9 mouse cellular contexts compared by ENCODE assay signal in the genomic region with DNA sequence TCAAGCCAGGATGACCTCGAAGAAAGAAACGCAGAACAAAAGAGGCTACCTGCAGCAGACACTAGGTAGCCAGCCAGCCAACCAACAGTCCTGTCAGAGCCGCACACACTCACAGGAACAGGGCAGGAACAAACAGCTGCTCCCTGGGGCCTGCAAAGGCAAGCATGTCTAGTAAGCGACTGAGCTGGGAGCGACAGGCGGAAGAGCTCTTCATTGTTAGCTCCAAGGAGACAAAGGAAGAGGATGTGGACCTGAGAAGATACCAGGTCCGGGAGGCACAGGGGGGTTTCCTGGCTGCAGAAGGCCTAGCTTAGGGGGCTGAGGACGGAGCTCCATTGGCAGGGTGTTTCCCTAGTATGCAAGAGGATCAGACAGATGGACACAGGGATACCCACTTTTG. TPM values are rescaled to one million over a fixed set of nuclear protein-coding genes. Genes with fewer than 3 reads are reported as not detected.
DNase-seq lines count a peak whose midpoint lies in the region; ATAC-seq and TF ChIP-seq lines count a peak whose summit lies in the region.
"Had no signal": no experiment of that assay in that cellular context is flagged by ENCODE, and none has a peak within 500 bp of the region (broad histone marks: within the 10 kb centered on the region; RNA-seq: fewer than 3 reads in every experiment).

No protein-coding gene starts in this region.

- no peaks in the 10 kb centered on the region for H3K36me3 ChIP-seq in limb, embryonic 10.5 days
- H3K36me3 ChIP-seq in midbrain, postnatal 0 days (ENCODE audit: insufficient read depth, low read length), result no peaks in the 10 kb centered on the region

- 83% methylated on average over 8 of the region's 8 CpGs for WGBS in limb, embryonic 10.5 days
- whole genome bisulfite sequencing in midbrain, postnatal 0 days, result 45% methylated on average over 8 of the region's 8 CpGs

- no peak overlapping the region for H3K4me2 ChIP-seq in midbrain, postnatal 0 days (ENCODE audit: low read depth, low read length, poor library complexity, severe bottlenecking)

- intact Hi-C loops in heart, postnatal 14 days (cut with DNase I), result no loop called here

- no peak overlapping the region for H3K9ac ChIP-seq in midbrain, postnatal 0 days (replicated peaks; ENCODE audit: low read length, poor library complexity, severe bottlenecking)

- H3K4me3 ChIP-seq in limb, embryonic 10.5 days, result no peak overlapping the region
- H3K4me3 ChIP-seq in midbrain, postnatal 0 days (ENCODE audit: low read depth, low read length), result no peak overlapping the region

- 0 out of 2 replicates have a peak overlapping the region, but pooled peaks have one; percentile 53 for H3K27ac ChIP-seq in limb, embryonic 10.5 days
- H3K27ac ChIP-seq in midbrain, postnatal 0 days (ENCODE audit: low read depth, low read length), result no peak overlapping the region

- H3K27me3 ChIP-seq in limb, embryonic 10.5 days (ENCODE audit: low read depth, poor library complexity, severe bottlenecking), result no peaks in the 10 kb centered on the region
- H3K27me3 ChIP-seq in midbrain, postnatal 0 days (ENCODE audit: insufficient read depth, low read length), result no peaks in the 10 kb centered on the region

- no peak for ATAC-seq in midbrain, postnatal 0 days (ENCODE audit: low FRiP score)

- peak; percentile 45 for DNase-seq in embryo, embryonic 10 days (ENCODE audit: low spot score)
- no peak for DNase-seq in embryo, embryonic 9.5 days (ENCODE audit: extremely low spot score)
- DNase-seq in heart, postnatal 14 days, result peak; percentile 40 to 54
- DNase-seq in limb, embryonic 10.5 days (ENCODE audit: low spot score), result no peak
- peak; percentile 31 for DNase-seq in midbrain, postnatal 0 days (ENCODE audit: low spot score)
- no peak for DNase-seq in right cerebral cortex, postnatal 14 days
- no peak for DNase-seq in cerebellum, adult 18-20 months
- DNase-seq in frontal cortex, postnatal 36 days (ENCODE audit: low spot score in 2 of 2), result no peak

- TF ChIP-seq CTCF in midbrain, postnatal 0 days (IDR thresholded peaks at IDR 0.05), result no peak

- no peaks in the 10 kb centered on the region for H3K4me1 ChIP-seq in limb, embryonic 10.5 days
- no peaks in the 10 kb centered on the region for H3K4me1 ChIP-seq in midbrain, postnatal 0 days (ENCODE audit: insufficient read depth, low read length)

- H3K9me3 ChIP-seq in limb, embryonic 10.5 days (replicated peaks), result no peaks in the 10 kb centered on the region
- no peaks in the 10 kb centered on the region for H3K9me3 ChIP-seq in midbrain, postnatal 0 days (ENCODE audit: low read length)

RNA-seq across cellular contexts. Expression of a gene that starts 13.9 kb away (rescaled TPM):
- total RNA-seq in heart, postnatal 14 days (2021), result 10 to 100 TPM; 10.6 to 11.5 TPM
- polyA plus RNA-seq in limb, embryonic 10.5 days (2016; fragmentation: Nextera tagmentation; extraction: Ambion mirVana), result 15.1 and 18.5 TPM in 2 replicates
- 13.8 and 20.2 TPM in 2 replicates for total RNA-seq in midbrain, postnatal 0 days (2014; rRNA removed)
- polyA plus RNA-seq in midbrain, postnatal 0 days (2015; fragmentation: Nextera tagmentation; extraction: Ambion mirVana), result 17.0 and 19.0 TPM in 2 replicates

RNA-seq across cellular contexts. Expression of a gene that starts 35.0 kb away (rescaled TPM):
- not detected for total RNA-seq in heart, postnatal 14 days (2021)
- polyA plus RNA-seq in limb, embryonic 10.5 days (2016; fragmentation: Nextera tagmentation; extraction: Ambion mirVana), result not detected in 2 replicates
- total RNA-seq in midbrain, postnatal 0 days (2014; rRNA removed), result not detected in 2 replicates
- 0.06 TPM in 1 of 2 replicates, not detected in the other for polyA plus RNA-seq in midbrain, postnatal 0 days (2015; fragmentation: Nextera tagmentation; extraction: Ambion mirVana)
- polyA plus RNA-seq: erythroblast, embryonic 14.5 days had no signal

Comparison
In these comparisons a context has a peak if more than half of its experiments do, and no peak if none do; other contexts are left out.
1. DNase-seq: peak in embryo, embryonic 10 days (single experiment), heart, postnatal 14 days (2 of 2) and midbrain, postnatal 0 days (single experiment); none in embryo, embryonic 9.5 days (single experiment), limb, embryonic 10.5 days (single experiment), right cerebral cortex, postnatal 14 days (single experiment), cerebellum, adult 18-20 months (0 of 2) and frontal cortex, postnatal 36 days (0 of 2).